Mouse (Mus musculus): ENCODE results near the gene Pigl.
"Not testable (repeated sequence)": the region's sequence is repeated elsewhere in the genome, so short reads cannot be mapped to it uniquely, and the experiment has no call there.

Pigl gene

GRCm38 (mm10) chr11:62467289-62467688 lies 9.0 kb downstream of the Pigl start:
- DNase-seq (ENCODE audit: low read depth, low spot score): not testable (repeated sequence)

- no peak for DNase-seq (ENCODE audit: low read depth, low spot score)
These were observed 12.2 kb downstream of the Pigl start for GRCm38 (mm10) chr11:62470451-62470850.

GRCm38 (mm10) chr11:62473516-62473915 lies 15.3 kb downstream of the Pigl start:
- DNase-seq (ENCODE audit: low read depth, low spot score): no peak

GRCm38 (mm10) chr11:62476156-62476555 lies 17.9 kb downstream of the Pigl start:
- DNase-seq (ENCODE audit: low read depth, low spot score): no peak

- no peak for DNase-seq (ENCODE audit: low read depth, low spot score)
These were observed 20.7 kb downstream of the Pigl start for GRCm38 (mm10) chr11:62478931-62479330.

GRCm38 (mm10) chr11:62479581-62479980 lies 21.3 kb downstream of the Pigl start:
- DNase-seq (ENCODE audit: low read depth, low spot score): no peak

GRCm38 (mm10) chr11:62486949-62487348 lies 28.7 kb downstream of the Pigl start:
- DNase-seq (ENCODE audit: low read depth, low spot score): no peak

GRCm38 (mm10) chr11:62487540-62488350 lies 29.5 kb downstream of the Pigl start:
- DNase-seq (ENCODE audit: low read depth, low spot score): no peak

GRCm38 (mm10) chr11:62493701-62494100 lies 35.4 kb downstream of the Pigl start:
- DNase-seq (ENCODE audit: low read depth, low spot score): no peak

- no peak for DNase-seq (ENCODE audit: low read depth, low spot score)
These were observed 36.6 kb downstream of the Pigl start for GRCm38 (mm10) chr11:62494754-62495275.

GRCm38 (mm10) chr11:62495276-62495801 lies 37.1 kb downstream of the Pigl start:
- no peak for DNase-seq (ENCODE audit: low read depth, low spot score)

GRCm38 (mm10) chr11:62496151-62496715 lies 38.0 kb downstream of the Pigl start:
- no peak for DNase-seq (ENCODE audit: low read depth, low spot score)

GRCm38 (mm10) chr11:62497181-62497580 lies 38.9 kb downstream of the Pigl start:
- DNase-seq (ENCODE audit: low read depth, low spot score): no peak

GRCm38 (mm10) chr11:62498802-62499201 lies 40.5 kb downstream of the Pigl start:
- DNase-seq (ENCODE audit: low read depth, low spot score): no peak

GRCm38 (mm10) chr11:62500529-62500928 lies 42.3 kb downstream of the Pigl start:
- DNase-seq (ENCODE audit: low read depth, low spot score): no peak

GRCm38 (mm10) chr11:62507683-62508082 lies 49.4 kb downstream of the Pigl start:
- no peak for DNase-seq (ENCODE audit: low read depth, low spot score)

GRCm38 (mm10) chr11:62508365-62508764 lies 50.1 kb downstream of the Pigl start:
- DNase-seq (ENCODE audit: low read depth, low spot score): not testable (repeated sequence)

- not testable (repeated sequence) for DNase-seq (ENCODE audit: low read depth, low spot score)
These were observed 50.6 kb downstream of the Pigl start for GRCm38 (mm10) chr11:62508816-62509215.

- DNase-seq (ENCODE audit: low read depth, low spot score): no peak
These were observed 51.3 kb downstream of the Pigl start for GRCm38 (mm10) chr11:62509571-62509970.

GRCm38 (mm10) chr11:62510956-62511355 lies 52.7 kb downstream of the Pigl start:
- DNase-seq (ENCODE audit: low read depth, low spot score): no peak

GRCm38 (mm10) chr11:62511444-62512202 lies 53.4 kb downstream of the Pigl start:
- DNase-seq (ENCODE audit: low read depth, low spot score): no peak

GRCm38 (mm10) chr11:62512529-62513080 lies 54.3 kb downstream of the Pigl start:
- DNase-seq (ENCODE audit: low read depth, low spot score): no peak
